In genomic region chr2:75824144-75824543, GRCm38 (mm10) we compare ENCODE assay signal across 27 mouse cellular contexts. TPM values are rescaled to one million over a fixed set of nuclear protein-coding genes. Genes with fewer than 3 reads are reported as not detected.
DNase-seq lines count a peak whose midpoint lies in the region; ATAC-seq and TF ChIP-seq lines count a peak whose summit lies in the region.
"Had no signal": no experiment of that assay in that cellular context is flagged by ENCODE, and none has a peak within 500 bp of the region (broad histone marks: within the 10 kb centered on the region; RNA-seq: fewer than 3 reads in every experiment).

No protein-coding gene starts in this region.

- H3K4me1 ChIP-seq in kidney, adult 2 months (ENCODE audit: control insufficient read depth, insufficient read depth, low read length) = peaks cover 12% of the 10 kb centered on the region; the same call in 1 of the 2 replicates
- H3K4me1 ChIP-seq in bone marrow macrophage, adult 2 months (ENCODE audit: control insufficient read depth, insufficient read depth, low read length) = peaks cover 26% of the 10 kb centered on the region
- H3K4me1 ChIP-seq in liver, postnatal 0 days (ENCODE audit: insufficient read depth) = peaks cover 10% of the 10 kb centered on the region
- H3K4me1 ChIP-seq in midbrain, embryonic 13.5 days (replicated peaks) = no peaks in the 10 kb centered on the region
- H3K4me1 ChIP-seq: embryonic facial prominence, embryonic 12.5 days; forebrain, embryonic 15.5 days; heart, embryonic 10.5 days; heart, embryonic 15.5 days; hindbrain, embryonic 15.5 days; limb, embryonic 12.5 days; midbrain, embryonic 12.5 days had no signal

- peak overlapping the region; percentile 55; the same call in 1 of the 2 replicates for H3K27ac ChIP-seq in kidney, adult 2 months (ENCODE audit: insufficient read depth, low read depth, low read length)
- H3K27ac ChIP-seq in bone marrow macrophage, adult 2 months (ENCODE audit: insufficient read depth, low read depth, low read length) = peak overlapping the region; percentile 95
- H3K27ac ChIP-seq in liver, postnatal 0 days (ENCODE audit: low read depth) = peak overlapping the region; percentile 80; the same call in 1 of the 2 replicates
- no peak overlapping the region for H3K27ac ChIP-seq in midbrain, embryonic 13.5 days
- H3K27ac ChIP-seq: embryonic facial prominence, embryonic 12.5 days; forebrain, embryonic 15.5 days; heart, embryonic 10.5 days; heart, embryonic 15.5 days; hindbrain, embryonic 15.5 days; layer of hippocampus, adult 2 months; left cerebral cortex, adult 2 months; limb, embryonic 12.5 days; midbrain, embryonic 12.5 days; neural tube, embryonic 13.5 days had no signal

- TF ChIP-seq EP300 in liver, postnatal 0 days (IDR thresholded peaks at IDR 0.05; ENCODE audit: low read depth) = no peak

- 42% methylated on average over 6 of the region's 6 CpGs for WGBS in kidney, adult 2 months
- 37% methylated on average over 6 of the region's 6 CpGs for WGBS in liver, postnatal 0 days (ENCODE audit: insufficient replicate concordance)
- WGBS in midbrain, embryonic 13.5 days = 59% methylated on average over 6 of the region's 6 CpGs

- peak overlapping the region; percentile 7; the same call in 1 of the 2 replicates for H3K4me2 ChIP-seq in liver, postnatal 0 days (ENCODE audit: low read depth, low read length)
- H3K4me2 ChIP-seq in midbrain, embryonic 13.5 days (replicated peaks) = no peak overlapping the region
- H3K4me2 ChIP-seq: embryonic facial prominence, embryonic 12.5 days; forebrain, embryonic 15.5 days; heart, embryonic 15.5 days; hindbrain, embryonic 15.5 days; limb, embryonic 12.5 days; liver, embryonic 13.5 days; lung, embryonic 14.5 days; midbrain, embryonic 12.5 days; neural tube, embryonic 13.5 days had no signal

- no peak overlapping the region for H3K4me3 ChIP-seq in kidney, adult 2 months (ENCODE audit: insufficient read depth, low read depth, low read length)
- H3K4me3 ChIP-seq in bone marrow macrophage, adult 2 months (ENCODE audit: insufficient read depth, low read length) = peak overlapping the region; percentile 29
- H3K4me3 ChIP-seq in liver, postnatal 0 days (ENCODE audit: low read depth, low read length) = no peak overlapping the region
- no peak overlapping the region for H3K4me3 ChIP-seq in midbrain, embryonic 13.5 days (replicated peaks)
- H3K4me3 ChIP-seq: embryonic facial prominence, embryonic 12.5 days; forebrain, embryonic 15.5 days; heart, embryonic 10.5 days; heart, embryonic 15.5 days; hindbrain, embryonic 15.5 days; layer of hippocampus, adult 2 months; left cerebral cortex, adult 2 months; limb, embryonic 12.5 days; liver, embryonic 13.5 days; midbrain, embryonic 12.5 days; neural tube, embryonic 13.5 days had no signal

- no peak overlapping the region for H3K9ac ChIP-seq in liver, postnatal 0 days (replicated peaks)
- H3K9ac ChIP-seq in midbrain, embryonic 13.5 days (replicated peaks) = no peak overlapping the region
- H3K9ac ChIP-seq: embryonic facial prominence, embryonic 12.5 days; forebrain, embryonic 15.5 days; heart, embryonic 15.5 days; hindbrain, embryonic 15.5 days; limb, embryonic 12.5 days; liver, embryonic 13.5 days; lung, embryonic 14.5 days; midbrain, embryonic 12.5 days; neural tube, embryonic 13.5 days had no signal

- peak; percentile 62 for DNase-seq in kidney, adult 2 months
- DNase-seq in kidney, postnatal 10 days = no peak
- peak; percentile 30 for DNase-seq in retina, embryonic 14.5 days (ENCODE audit: low spot score)
- no peak for DNase-seq in retina, postnatal 1 day
- no peak for DNase-seq in liver, postnatal 0 days
- no peak for DNase-seq in testis, postnatal 10 days (ENCODE audit: low spot score)
- DNase-seq: adrenal gland, adult 8-10 months; cerebellum, adult 11 months; cerebellum, adult 9-11 months; gastrocnemius, postnatal 25 days; liver, embryonic 13.5 days; lung, embryonic 14.5 days; lung, postnatal 14 days; right cerebral cortex, adult 18-20 months; spleen, adult 18-20 months had no signal

- H3K9me3 ChIP-seq in liver, postnatal 0 days (ENCODE audit: low read length) = no peaks in the 10 kb centered on the region
- no peaks in the 10 kb centered on the region for H3K9me3 ChIP-seq in midbrain, embryonic 13.5 days
- H3K9me3 ChIP-seq: embryonic facial prominence, embryonic 12.5 days; forebrain, embryonic 15.5 days; heart, embryonic 10.5 days; heart, embryonic 15.5 days; hindbrain, embryonic 15.5 days; limb, embryonic 12.5 days; liver, embryonic 13.5 days; midbrain, embryonic 12.5 days; neural tube, embryonic 13.5 days had no signal

- no peak for TF ChIP-seq CTCF in kidney, adult 2 months (conservative IDR thresholded peaks at IDR 0.05; ENCODE audit: insufficient read depth, insufficient read length, low read depth, low read length)
- TF ChIP-seq CTCF in bone marrow macrophage, adult 2 months (IDR thresholded peaks at IDR 0.05; ENCODE audit: low read depth, low read length) = no peak
- no peak for TF ChIP-seq CTCF in liver, postnatal 0 days (IDR thresholded peaks at IDR 0.05; ENCODE audit: low read depth)

- TF ChIP-seq POLR2A in kidney, adult 2 months (IDR thresholded peaks at IDR 0.05; ENCODE audit: low read depth, low read length) = no peak
- no peak for TF ChIP-seq POLR2A in bone marrow macrophage, adult 2 months (IDR thresholded peaks at IDR 0.05; ENCODE audit: borderline replicate concordance, low read depth, low read length)

- H3K27me3 ChIP-seq in kidney, adult 2 months (replicated peaks; ENCODE audit: control insufficient read depth, insufficient read depth, low read length) = no peaks in the 10 kb centered on the region
- no peaks in the 10 kb centered on the region for H3K27me3 ChIP-seq in liver, postnatal 0 days (ENCODE audit: insufficient read depth, low read length)
- H3K27me3 ChIP-seq in midbrain, embryonic 13.5 days = no peaks in the 10 kb centered on the region
- H3K27me3 ChIP-seq: embryonic facial prominence, embryonic 12.5 days; forebrain, embryonic 15.5 days; heart, embryonic 15.5 days; hindbrain, embryonic 15.5 days; limb, embryonic 12.5 days; liver, embryonic 13.5 days; midbrain, embryonic 12.5 days; neural tube, embryonic 13.5 days had no signal

- no peak for ATAC-seq in liver, postnatal 0 days
- ATAC-seq in midbrain, embryonic 13.5 days = no peak
- ATAC-seq: forebrain, embryonic 15.5 days had no signal

- no peaks in the 10 kb centered on the region for H3K36me3 ChIP-seq in kidney, adult 2 months (ENCODE audit: control insufficient read depth, insufficient read depth, low read length)
- no peaks in the 10 kb centered on the region for H3K36me3 ChIP-seq in liver, postnatal 0 days (replicated peaks; ENCODE audit: insufficient read depth, low read length)
- H3K36me3 ChIP-seq in midbrain, embryonic 13.5 days = no peaks in the 10 kb centered on the region
- H3K36me3 ChIP-seq: embryonic facial prominence, embryonic 12.5 days; forebrain, embryonic 15.5 days; heart, embryonic 10.5 days; heart, embryonic 15.5 days; hindbrain, embryonic 15.5 days; limb, embryonic 12.5 days; liver, embryonic 13.5 days; midbrain, embryonic 12.5 days; neural tube, embryonic 13.5 days had no signal

RNA-seq across cellular contexts. Expression of gene Agps, which starts 7.8 kb away (rescaled TPM):
- 13.3 and 14.8 TPM in 2 replicates for polyA plus RNA-seq in kidney, adult 2 months (2012; rRNA removed)
- 31.7 and 36.1 TPM in 2 replicates for polyA plus RNA-seq in bone marrow macrophage, adult 2 months (2012; ENCODE audit: insufficient read depth, insufficient read length, missing spikeins)
- 5.1 and 5.7 TPM in 2 replicates for polyA plus RNA-seq in liver, postnatal 0 days (2015; fragmentation: Nextera tagmentation; extraction: Ambion mirVana)
- 29.6 and 31.5 TPM in 2 replicates for polyA plus RNA-seq in midbrain, embryonic 13.5 days (2015; fragmentation: Nextera tagmentation; extraction: Ambion mirVana)

Comparison
In these comparisons a context has a peak if more than half of its experiments do, and no peak if none do; other contexts are left out.
1. DNase-seq: peak in kidney, adult 2 months (single experiment) and retina, embryonic 14.5 days (single experiment); none in kidney, postnatal 10 days (single experiment), retina, postnatal 1 day (single experiment), liver, postnatal 0 days (single experiment) and testis, postnatal 10 days (single experiment).